Mouse (Mus musculus): ENCODE results near the gene Uchl1. TPM values are rescaled to one million over a fixed set of nuclear protein-coding genes. Genes with fewer than 3 reads are reported as not detected.

The Uchl1 gene
- polyA plus RNA-seq, 1 experiment from 2014 or later: 1,231 TPM

Other genes with a start within 250 kb of the Uchl1 start
- gene Apbb2, start 57.3 kb upstream of the Uchl1 start, polyA plus RNA-seq (2015; fragmentation: Nextera tagmentation; extraction: Ambion mirVana): 126 TPM in 2 replicates
- 49.0 and 52.0 TPM in 2 replicates for gene Limch1, start 69.7 kb downstream of the Uchl1 start, polyA plus RNA-seq (2015; fragmentation: Nextera tagmentation; extraction: Ambion mirVana)

All from hindbrain, embryonic 13.5 days (tissue).